Mouse (Mus musculus) lung, postnatal 0 days (tissue): ENCODE measurements around the gene Adk.

Experiments used
- CTCF ChIP-seq: IDR thresholded peaks from 2 replicates; pipeline ENCODE4 v1.5.1; 2016; ENCODE audit warnings: antibody characterized with exemption, mild to moderate bottlenecking
- EP300 ChIP-seq: IDR thresholded peaks from 2 replicates; pipeline ENCODE4 v1.6.1; 2016; ENCODE audit warnings: antibody characterized with exemption, mild to moderate bottlenecking, control low read depth

- TF ChIP-seq CTCF (no peak), EP300 (no peak)
Measured at GRCm38 (mm10) chr14:21304815-21305214, 252.4 kb downstream of the Adk start.
